Mouse (Mus musculus) heart, embryonic 11.5 days (tissue): ENCODE data around the gene Fam69a. TPM values are rescaled to one million over a fixed set of nuclear protein-coding genes. Genes with fewer than 3 reads are reported as not detected.
"Not testable (repeated sequence)": the region's sequence is repeated elsewhere in the genome, so short reads cannot be mapped to it uniquely, and the experiment has no call there.

Source experiments
- ATAC-seq: fragments of 200-750 bp; cut with Nextera tagmentation; replicated peaks from 2 replicates; pipeline ENCODE4 v1.8.0; 2017; ENCODE audit warnings: moderate library complexity; ENCODE audit not compliant: insufficient number of reproducible peaks, low FRiP score, low TSS enrichment
- H3K27ac ChIP-seq: fragments of 300-500 bp; sonication (generic); 2 replicates; pipeline ENCODE4 v1.5.1; 2014; ENCODE audit warnings: mild to moderate bottlenecking, low read depth, low read length
- H3K27me3 ChIP-seq: fragments of 300-500 bp; sonication (generic); 2 replicates; pipeline ENCODE4 v1.6.1; 2014; ENCODE audit warnings: mild to moderate bottlenecking, low read length, mixed read lengths; ENCODE audit not compliant: control insufficient read depth, insufficient read depth
- H3K36me3 ChIP-seq: fragments of 300-500 bp; sonication (generic); 2 replicates; pipeline ENCODE4 v1.6.1; 2014; ENCODE audit warnings: mild to moderate bottlenecking, low read length, moderate library complexity, mixed read lengths; ENCODE audit not compliant: control insufficient read depth, insufficient read depth
- H3K4me1 ChIP-seq: fragments of 300-500 bp; sonication (generic); 2 replicates; pipeline ENCODE4 v1.6.1; 2014; ENCODE audit warnings: low read length; ENCODE audit not compliant: control insufficient read depth, insufficient read depth
- H3K4me2 ChIP-seq: fragments of 300-500 bp; sonication (generic); 2 replicates; pipeline ENCODE4 v1.6.1; 2014; ENCODE audit warnings: mild to moderate bottlenecking, moderate library complexity
- H3K4me3 ChIP-seq: fragments of 300-500 bp; sonication (generic); 2 replicates; pipeline ENCODE4 v1.5.1; 2014; ENCODE audit warnings: low read depth, low read length
- H3K9ac ChIP-seq: fragments of 300-500 bp; sonication (generic); 2 replicates; pipeline ENCODE4 v1.6.1; 2014; ENCODE audit warnings: mild to moderate bottlenecking, low read depth, low read length, moderate library complexity
- H3K9me3 ChIP-seq: fragments of 300-500 bp; sonication (generic); replicated peaks from 2 replicates; pipeline ENCODE4 v1.6.1; 2016; ENCODE audit warnings: low read length; ENCODE audit not compliant: control insufficient read depth
- WGBS: fragments of 180-500 bp; shearing (Covaris S2); extraction: QIAGEN DNeasy Blood & Tissue Kit; methylation state at CpG from one replicate; pipeline ENCODE4 v1.1.7; 2014; ENCODE audit not compliant: insufficient replicate concordance; 5-methylcytosine and 5-hydroxymethylcytosine counted together
- polyA plus RNA-seq: library from polyadenylated mRNA; unstranded; fragments of >200 nt; fragmentation: Nextera tagmentation; extraction: Ambion mirVana; gene quantifications from 2 replicates; pipeline ENCODE4 v1.2.1, GENCODE M21; 2014

The Fam69a gene
- polyA plus RNA-seq, 1 experiment from 2014 or later: 20.0 TPM

- peaks cover 16% of the 10 kb centered on the region for H3K4me1 ChIP-seq
- no peak; the same call in 1 of the 2 replicates for ATAC-seq
- 77% methylated on average over 2 of the region's 2 CpGs for WGBS
These were observed 13.6 kb downstream of the Fam69a start for GRCm38 (mm10) chr5:107973310-107973709.

GRCm38 (mm10) chr5:107972444-107973272 is 14.2 kb downstream of the Fam69a start:
- no peak overlapping the region for H3K4me3 ChIP-seq
- H3K4me1 ChIP-seq: peaks cover 15% of the 10 kb centered on the region
- H3K27me3 ChIP-seq: no peaks in the 10 kb centered on the region
- no peaks in the 10 kb centered on the region for H3K36me3 ChIP-seq
- 49% methylated on average over 13 of the region's 13 CpGs for WGBS
- H3K9me3 ChIP-seq: no peaks in the 10 kb centered on the region
- 0 out of 2 replicates have a peak, but pooled peaks have one; percentile 35 for ATAC-seq
- no peak overlapping the region; the same call in 1 of the 2 replicates for H3K27ac ChIP-seq
- no peak overlapping the region for H3K9ac ChIP-seq
- H3K4me2 ChIP-seq: no peak overlapping the region

More at GRCm38 (mm10) chr5:107973310-107973709, 13.6 kb downstream of the Fam69a start:
- Histone ChIP-seq H3K9ac (no peak overlapping the region), H3K4me2 (no peak overlapping the region), H3K36me3 (no peaks in the 10 kb centered on the region), H3K4me3 (no peak overlapping the region), H3K9me3 (no peaks in the 10 kb centered on the region), H3K27ac (no peak overlapping the region), H3K27me3 (no peaks in the 10 kb centered on the region)

GRCm38 (mm10) chr5:107971069-107971468 is 15.8 kb downstream of the Fam69a start:
- peaks cover 23% of the 10 kb centered on the region for H3K4me1 ChIP-seq
- H3K27ac ChIP-seq: no peak overlapping the region
- H3K36me3 ChIP-seq: no peaks in the 10 kb centered on the region
- 84% methylated on average over 4 of the region's 4 CpGs for WGBS
- no peaks in the 10 kb centered on the region for H3K27me3 ChIP-seq
- no peak for ATAC-seq
- no peaks in the 10 kb centered on the region for H3K9me3 ChIP-seq
- H3K4me2 ChIP-seq: no peak overlapping the region
- H3K4me3 ChIP-seq: no peak overlapping the region
- H3K9ac ChIP-seq: no peak overlapping the region

GRCm38 (mm10) chr5:107969818-107970217 is 17.1 kb downstream of the Fam69a start:
- WGBS: 79% methylated on average over 1 of the region's 1 CpGs
- not testable (repeated sequence) for H3K9me3 ChIP-seq, H3K4me2 ChIP-seq, H3K27ac ChIP-seq, H3K36me3 ChIP-seq, H3K4me3 ChIP-seq, ATAC-seq, H3K27me3 ChIP-seq, H3K9ac ChIP-seq
- H3K4me1 ChIP-seq: peaks cover 24% of the 10 kb centered on the region

- Histone ChIP-seq H3K27ac (no peak overlapping the region), H3K36me3 (no peaks in the 10 kb centered on the region), H3K4me2 (no peak overlapping the region), H3K4me1 (peaks cover 21% of the 10 kb centered on the region), H3K9me3 (no peaks in the 10 kb centered on the region), H3K4me3 (no peak overlapping the region), H3K27me3 (no peaks in the 10 kb centered on the region), H3K9ac (no peak overlapping the region)
- no peak for ATAC-seq
- 88% methylated on average over 3 of the region's 3 CpGs for WGBS
These were observed 18.8 kb downstream of the Fam69a start for GRCm38 (mm10) chr5:107968079-107968478.

- Histone ChIP-seq H3K27ac (no peak overlapping the region), H3K36me3 (no peaks in the 10 kb centered on the region), H3K27me3 (no peaks in the 10 kb centered on the region), H3K9me3 (no peaks in the 10 kb centered on the region), H3K9ac (no peak overlapping the region), H3K4me1 (peaks cover 15% of the 10 kb centered on the region), H3K4me2 (no peak overlapping the region), H3K4me3 (no peak overlapping the region)
- ATAC-seq: no peak
- 51% methylated on average over 4 of the region's 4 CpGs for WGBS
These were observed 19.9 kb downstream of the Fam69a start for GRCm38 (mm10) chr5:107966841-107967457.

GRCm38 (mm10) chr5:107966156-107966555 is 20.7 kb downstream of the Fam69a start:
- Histone ChIP-seq H3K9ac (no peak overlapping the region), H3K27ac (no peak overlapping the region; the same call in 1 of the 2 replicates)
- WGBS: 38% methylated on average over 3 of the region's 3 CpGs

GRCm38 (mm10) chr5:107965355-107965991 is 21.4 kb downstream of the Fam69a start:
- 67% methylated on average over 9 of the region's 9 CpGs for WGBS
- ATAC-seq: no peak
- Histone ChIP-seq H3K4me3 (no peak overlapping the region), H3K36me3 (no peaks in the 10 kb centered on the region), H3K9ac (no peak overlapping the region), H3K4me2 (no peak overlapping the region), H3K27me3 (no peaks in the 10 kb centered on the region), H3K4me1 (peaks cover 19% of the 10 kb centered on the region), H3K9me3 (no peaks in the 10 kb centered on the region), H3K27ac (no peak overlapping the region)

More at GRCm38 (mm10) chr5:107966156-107966555, 20.7 kb downstream of the Fam69a start:
- Histone ChIP-seq H3K4me2 (no peak overlapping the region), H3K9me3 (no peaks in the 10 kb centered on the region), H3K36me3 (no peaks in the 10 kb centered on the region), H3K4me3 (no peak overlapping the region), H3K27me3 (no peaks in the 10 kb centered on the region), H3K4me1 (peaks cover 19% of the 10 kb centered on the region)
- ATAC-seq: no peak
